Mouse (Mus musculus): ENCODE measurements at regions not wholly inside any gene's neighbourhood (a gene's known extent, or its start where the extent isn't known, plus 50 kb on each side); places are given as distances from the start of the nearest gene placed in this dataset.

GRCm38 (mm10) chr3:8142190-8142589 is 1467.7 kb downstream of the Zfp704 start:
- TF ChIP-seq POLR2A (IDR thresholded peaks at IDR 0.05; ENCODE audit: borderline replicate concordance, insufficient read depth, low read length) (no peak), CTCF (IDR thresholded peaks at IDR 0.05; ENCODE audit: borderline replicate concordance, insufficient read depth, low read depth, low read length) (no peak)

Measured in cerebellum, adult 2 months (tissue).